Mouse (Mus musculus) CH12.LX (cell line): ENCODE measurements around the gene Prox1. TPM values are rescaled to one million over a fixed set of nuclear protein-coding genes. Genes with fewer than 3 reads are reported as not detected.
A peak's percentile ranks its signal among the peaks of the same experiment; 100 is the strongest.

Experiments used
- DNase-seq: peaks from one replicate; pipeline ENCODE4 v3.0.0-alpha.2; 2013; ENCODE audit errors: extremely low read depth
- H3K27ac ChIP-seq: 2 replicates; pipeline ENCODE4 v1.5.1; 2012; ENCODE audit warnings: low read depth, mild to moderate bottlenecking, control low read depth, moderate library complexity; ENCODE audit not compliant: insufficient read depth
- H3K27me3 ChIP-seq: replicated peaks from 2 replicates; pipeline ENCODE3; 2012; ENCODE audit warnings: inconsistent platforms
- H3K36me3 ChIP-seq, 2 experiments: replicated peaks in 1 of 2; 2 replicates each; pipeline versions ENCODE3 to v1.6.1; 2012; ENCODE audit warnings: inconsistent platforms in 1 of 2, low read length in 1 of 2, mild to moderate bottlenecking in 1 of 2, mixed read lengths in 1 of 2, moderate library complexity in 1 of 2; ENCODE audit not compliant: control insufficient read depth in 1 of 2, insufficient read depth in 1 of 2
- H3K4me1 ChIP-seq, 2 experiments: 2 replicates each; pipeline ENCODE4 v1.6.1; 2012; ENCODE audit warnings: inconsistent platforms in 1 of 2, moderate library complexity in 1 of 2; ENCODE audit not compliant: insufficient read depth in 2 of 2, control insufficient read depth in 1 of 2
- H3K4me2 ChIP-seq: 2 replicates; pipeline ENCODE4 v1.6.1; 2012; ENCODE audit warnings: low read depth, mild to moderate bottlenecking, control low read depth; ENCODE audit not compliant: poor library complexity, insufficient read depth, severe bottlenecking
- H3K4me3 ChIP-seq, 3 experiments: fragments of 150-350 bp in 1 of 3; sonication (generic) in 1 of 3; replicated peaks in 1 of 3; 2 replicates each; pipeline versions ENCODE3 to v1.5.1; 2011 to 2012; ENCODE audit warnings: low read depth in 2 of 3, low read length in 2 of 3, mild to moderate bottlenecking in 2 of 3, moderate library complexity in 2 of 3, control low read depth in 1 of 3, improper control_type of control experiment in 1 of 3, inconsistent platforms in 1 of 3, mixed read lengths in 1 of 3; ENCODE audit not compliant: poor library complexity in 1 of 3
- H3K79me2 ChIP-seq: replicated peaks from 2 replicates; pipeline ENCODE4 v1.6.1; 2012; ENCODE audit warnings: mild to moderate bottlenecking, moderate library complexity; ENCODE audit not compliant: control insufficient read depth, poor library complexity, insufficient read depth, severe bottlenecking; ENCODE audit errors: extremely low read depth
- H3K9ac ChIP-seq: 2 replicates; pipeline ENCODE4 v1.6.1; 2012; ENCODE audit warnings: low read depth, mild to moderate bottlenecking, control low read depth, moderate library complexity; ENCODE audit not compliant: insufficient read depth
- H3K9me3 ChIP-seq: replicated peaks from 2 replicates; pipeline ENCODE3; 2012; ENCODE audit warnings: low read length, inconsistent platforms, mixed read lengths
- BHLHE40 ChIP-seq: IDR thresholded peaks from 2 replicates; pipeline ENCODE4 v1.6.1; 2011; ENCODE audit warnings: mild to moderate bottlenecking, low read depth, low read length, improper control_type of control experiment
- CHD2 ChIP-seq: IDR thresholded peaks from 2 replicates; pipeline ENCODE4 v1.6.1; 2011; ENCODE audit warnings: low read length, improper control_type of control experiment
- E2F4 ChIP-seq: IDR thresholded peaks from 2 replicates; pipeline ENCODE4 v1.6.1; 2011; ENCODE audit warnings: low read depth, low read length, improper control_type of control experiment; ENCODE audit not compliant: insufficient replicate concordance
- EP300 ChIP-seq: IDR thresholded peaks from 2 replicates; pipeline ENCODE4 v1.6.1; 2011; ENCODE audit warnings: low read length, improper control_type of control experiment
- ETS1 ChIP-seq: conservative IDR thresholded peaks from 2 replicates; pipeline ENCODE4 v1.6.1; 2012; ENCODE audit warnings: low read depth, mild to moderate bottlenecking, inconsistent platforms, low read length, improper control_type of control experiment, moderate library complexity
- HCFC1 ChIP-seq: IDR thresholded peaks from 2 replicates; pipeline ENCODE4 v1.6.1; 2012; ENCODE audit warnings: low read depth, mild to moderate bottlenecking, inconsistent platforms, low read length, improper control_type of control experiment
- IRF4 ChIP-seq: IDR thresholded peaks from 2 replicates; pipeline ENCODE4 v1.6.1; 2014; ENCODE audit warnings: low read depth, mild to moderate bottlenecking, inconsistent platforms, low read length, improper control_type of control experiment
- JUND ChIP-seq: conservative IDR thresholded peaks from 2 replicates; pipeline ENCODE4 v1.6.1; 2011; ENCODE audit warnings: low read depth, low read length, improper control_type of control experiment
- MAFK ChIP-seq: IDR thresholded peaks from 2 replicates; pipeline ENCODE4 v1.6.1; 2011; ENCODE audit warnings: low read length, improper control_type of control experiment; ENCODE audit not compliant: insufficient replicate concordance
- MAZ ChIP-seq: IDR thresholded peaks from 2 replicates; pipeline ENCODE4 v1.6.1; 2012; ENCODE audit warnings: low read depth, mild to moderate bottlenecking, inconsistent platforms, low read length, improper control_type of control experiment, moderate library complexity
- MEF2A ChIP-seq: IDR thresholded peaks from 2 replicates; pipeline ENCODE4 v1.6.1; 2014; ENCODE audit warnings: low read depth, mild to moderate bottlenecking, inconsistent platforms, low read length, improper control_type of control experiment, borderline replicate concordance
- MXI1 ChIP-seq: IDR thresholded peaks from 2 replicates; pipeline ENCODE4 v1.6.1; 2011; ENCODE audit warnings: mild to moderate bottlenecking, low read depth, low read length, improper control_type of control experiment
- MYC ChIP-seq: IDR thresholded peaks from 2 replicates; pipeline ENCODE4 v1.6.1; 2011; ENCODE audit warnings: low read depth, mild to moderate bottlenecking, improper control_type of control experiment, low read length
- NELFE ChIP-seq: IDR thresholded peaks from 2 replicates; pipeline ENCODE4 v1.6.1; 2011; ENCODE audit warnings: low read depth, low read length, improper control_type of control experiment
- NRF1 ChIP-seq: IDR thresholded peaks from 2 replicates; pipeline ENCODE4 v1.6.1; 2014; ENCODE audit warnings: low read depth, mild to moderate bottlenecking, inconsistent platforms, low read length, improper control_type of control experiment, moderate library complexity
- PAX5 ChIP-seq: IDR thresholded peaks from 2 replicates; pipeline ENCODE4 v1.6.1; 2012; ENCODE audit warnings: low read length, inconsistent platforms, mixed read lengths
- POLR2A ChIP-seq: IDR thresholded peaks from 2 replicates; pipeline ENCODE4 v1.6.1; 2011; ENCODE audit warnings: low read depth, mild to moderate bottlenecking, improper control_type of control experiment, low read length
- RAD21 ChIP-seq: IDR thresholded peaks from 2 replicates; pipeline ENCODE4 v1.6.1; 2011; ENCODE audit warnings: low read depth, mild to moderate bottlenecking, low read length, improper control_type of control experiment, moderate library complexity
- RCOR1 ChIP-seq: conservative IDR thresholded peaks from 2 replicates; pipeline ENCODE4 v1.6.1; 2012; ENCODE audit warnings: low read depth, mild to moderate bottlenecking, inconsistent platforms, low read length, improper control_type of control experiment
- SMC3 ChIP-seq: IDR thresholded peaks from 2 replicates; pipeline ENCODE4 v1.6.1; 2011; ENCODE audit warnings: low read depth, low read length, improper control_type of control experiment
- UBTF ChIP-seq: IDR thresholded peaks from 2 replicates; pipeline ENCODE4 v1.6.1; 2012; ENCODE audit warnings: low read depth, mild to moderate bottlenecking, inconsistent platforms, low read length, improper control_type of control experiment, moderate library complexity
- USF1 ChIP-seq: IDR thresholded peaks from 2 replicates; pipeline ENCODE4 v1.6.1; 2014; ENCODE audit warnings: low read depth, mild to moderate bottlenecking, inconsistent platforms, low read length, improper control_type of control experiment
- USF2 ChIP-seq: conservative IDR thresholded peaks from 2 replicates; pipeline ENCODE4 v1.6.1; 2011; ENCODE audit warnings: low read depth, low read length, improper control_type of control experiment
- ZC3H11A ChIP-seq: IDR thresholded peaks from 2 replicates; pipeline ENCODE4 v1.6.1; 2012; ENCODE audit warnings: low read depth, mild to moderate bottlenecking, inconsistent platforms, low read length, improper control_type of control experiment
- ZNF384 ChIP-seq: IDR thresholded peaks from 2 replicates; pipeline ENCODE4 v1.6.1; 2012; ENCODE audit warnings: low read depth, low read length, improper control_type of control experiment, inconsistent platforms
- dilution Hi-C: fragments of 300-500 bp; cut with MboI; formaldehyde crosslinking; loops from 2 replicates; pipeline ENCODE4 v1.14.3; 2020; ENCODE audit warnings: low sequenced_read_pairs; ENCODE audit not compliant: extremely low pct_unique_long_range_greater_than_20kb, extremely low pct_ligation_motif_present
- in situ Hi-C: fragments of 300-500 bp; cut with MboI; formaldehyde crosslinking; loops from 3 replicates; pipeline ENCODE4 v1.14.3; 2019; ENCODE audit warnings: low sequenced_read_pairs, low pct_ligation_motif_present, low pct_unique_long_range_greater_than_20kb, mixed read lengths
- polyA plus RNA-seq: library from polyadenylated mRNA; unstranded; fragments of >175 nt; gene quantifications from 2 replicates; pipeline ENCODE4 v1.2.1, GENCODE M21; 2012; ENCODE audit warnings: low read depth; ENCODE audit not compliant: insufficient read length
- total RNA-seq, 2 experiments: library from RNA; depleted of rRNA; stranded (reverse); fragments of 300-350 nt in 1 of 2; fragments of >200 nt in 1 of 2; gene quantifications; 2 replicates each; pipeline ENCODE4 v1.2.3; 2012 to 2014

Gene Prox1
- total and polyA plus RNA-seq, 3 experiments = 0.04 to 0.27 TPM; not detected in 1

GRCm38 (mm10) chr1:190170819-190171216, 304 bp upstream of the Prox1 start:
- Histone ChIP-seq H3K4me3 (peak overlapping the region in 2 of 3 experiments; percentile 51 to 70), H3K4me1 (peaks cover 0 to 14% of the 10 kb centered on the region in 2 experiments; a peak in 2 of 4 replicates), H3K4me2 (peak overlapping the region; percentile 90), H3K36me3 (no peaks in the 10 kb centered on the region), H3K9ac (no peak overlapping the region; the same call in 1 of the 2 replicates), H3K9me3 (peaks cover 16% of the 10 kb centered on the region), H3K27ac (no peak overlapping the region), H3K79me2 (no peaks in the 10 kb centered on the region), H3K27me3 (peaks cover 49% of the 10 kb centered on the region)
- dilution Hi-C loops (no loop called here), in situ Hi-C loops (no loop called here)
- DNase-seq = no peak
- TF ChIP-seq CHD2 (no peak), ZNF384 (peak; percentile 12; the same call in 1 of the 2 replicates)

DNA sequence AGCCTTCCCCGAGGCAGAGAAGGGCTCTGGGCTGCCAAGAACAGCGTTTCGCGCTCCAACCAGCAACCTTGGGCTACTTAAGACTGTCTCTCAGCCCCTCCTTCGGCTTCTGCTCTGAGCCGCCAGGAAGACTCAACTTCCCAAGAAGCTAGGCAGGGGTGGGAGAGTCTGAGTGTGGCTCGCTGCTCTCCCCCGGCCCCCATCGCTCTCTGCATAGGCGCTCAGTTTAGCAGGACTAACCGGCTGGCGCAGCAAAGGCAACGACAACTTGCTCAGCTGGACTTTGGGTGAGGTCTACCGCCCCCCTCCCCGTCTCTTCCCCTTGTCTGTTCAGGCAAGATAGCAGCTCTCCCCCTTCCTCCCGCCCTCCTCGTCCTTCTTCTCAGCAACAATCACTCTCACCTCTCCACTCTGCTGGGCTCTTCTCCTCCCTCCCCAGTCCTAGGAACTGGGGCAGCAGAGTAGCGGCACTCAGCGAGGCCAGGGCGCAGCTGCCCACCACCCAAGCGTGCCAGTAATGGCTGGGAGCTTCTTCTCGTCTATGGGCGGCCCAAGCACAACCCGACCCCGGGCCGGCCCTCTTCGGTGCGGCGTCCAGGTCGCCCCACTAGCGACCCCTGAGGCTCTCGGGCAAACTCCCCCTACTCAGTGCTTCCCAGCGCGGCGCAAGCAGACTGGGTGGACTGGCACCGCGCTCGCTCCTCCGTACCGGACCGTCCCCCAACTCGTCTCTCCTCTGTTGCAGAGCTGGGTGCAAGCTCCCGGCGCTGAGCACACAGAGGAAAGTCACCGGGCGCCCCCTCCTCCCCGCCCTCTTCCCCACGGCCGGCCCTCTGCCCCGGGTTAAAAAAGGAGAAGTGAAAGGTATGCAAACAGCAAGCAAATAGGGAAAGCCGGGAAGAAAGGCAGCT, 1.5 kb downstream of the Prox1 start:
- in situ Hi-C loops = no loop called here
- Histone ChIP-seq H3K4me1 (peaks cover 0 to 14% of the 10 kb centered on the region in 2 experiments; a peak in 2 of 4 replicates), H3K4me3 (peak overlapping the region in 1 of 3 experiments; percentile 19), H3K36me3 (no peaks in the 10 kb centered on the region), H3K27ac (no peak overlapping the region), H3K9me3 (peaks cover 11% of the 10 kb centered on the region), H3K27me3 (peaks cover 58% of the 10 kb centered on the region), H3K4me2 (peak overlapping the region; percentile 90), H3K9ac (no peak overlapping the region), H3K79me2 (no peaks in the 10 kb centered on the region)
- dilution Hi-C loops = no loop called here
- no peak for DNase-seq
- TF ChIP-seq USF2 (no peak), MAZ (0 out of 2 replicates have a peak, but pooled peaks have one; percentile 51), ETS1 (no peak), ZC3H11A (no peak), EP300 (0 out of 2 replicates have a peak, but pooled peaks have one; percentile 27), USF1 (no peak), IRF4 (peak; percentile 78), MYC (no peak), UBTF (no peak), SMC3 (no peak), JUND (no peak), PAX5 (no peak), POLR2A (no peak), NRF1 (no peak), HCFC1 (no peak), E2F4 (no peak), MXI1 (no peak), RCOR1 (no peak), BHLHE40 (no peak), CHD2 (no peak), NELFE (no peak), MAFK (no peak), RAD21 (no peak), MEF2A (peak; percentile 27; the same call in 1 of the 2 replicates)
